8 mouse cellular contexts compared by ENCODE assay signal in the genomic region with DNA sequence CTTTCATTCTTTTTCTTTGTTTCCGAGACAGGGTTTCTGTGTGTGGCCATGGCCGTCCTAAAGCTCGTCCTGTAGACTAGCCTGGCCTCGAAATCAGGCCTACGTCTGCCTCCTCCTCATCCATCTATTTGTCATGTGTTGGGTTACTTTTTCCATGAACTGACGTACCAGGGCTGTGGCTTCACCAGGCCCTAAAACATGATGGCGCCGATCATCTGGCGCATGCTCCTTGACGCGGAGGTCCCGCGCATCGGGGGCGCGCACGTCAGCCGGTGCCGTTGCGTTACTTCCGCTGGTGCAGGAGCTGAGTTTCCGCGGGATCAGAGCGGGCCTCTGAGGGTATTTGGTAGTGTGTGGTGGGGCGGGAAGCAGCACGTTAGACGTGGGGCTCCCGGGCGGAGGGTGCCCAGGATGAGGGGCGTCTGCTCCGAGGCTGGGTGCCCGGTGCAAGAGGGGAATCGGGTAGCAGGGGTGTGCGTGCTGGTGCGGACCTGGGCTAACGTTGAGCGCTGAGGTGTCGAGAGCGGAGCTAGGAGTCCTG. TPM values are rescaled to one million over a fixed set of nuclear protein-coding genes. Genes with fewer than 3 reads are reported as not detected.
DNase-seq lines count a peak whose midpoint lies in the region; ATAC-seq and TF ChIP-seq lines count a peak whose summit lies in the region.
"Not testable (repeated sequence)": the region's sequence is repeated elsewhere in the genome, so short reads cannot be mapped to it uniquely, and the experiment has no call there.

TSS of gene Gon4l (plus strand) at position 281 of the 541 bp plus-strand sequence.

- TF ChIP-seq CTCF in lung, embryonic 14.5 days (IDR thresholded peaks at IDR 0.05; ENCODE audit: low read depth) = not testable (repeated sequence)

- H3K27me3 ChIP-seq in hindbrain, embryonic 12.5 days; lung, embryonic 14.5 days (ENCODE audit: insufficient read depth, low read length); neural tube, embryonic 15.5 days (replicated peaks): not testable (repeated sequence)

- peak within 1 kb of the TSS; percentile 86 for H3K27ac ChIP-seq in hindbrain, embryonic 12.5 days
- peak within 1 kb of the TSS; percentile 65; the same call in 1 of the 2 replicates for H3K27ac ChIP-seq in lung, embryonic 14.5 days (ENCODE audit: low read depth)
- peak within 1 kb of the TSS; percentile 80 for H3K27ac ChIP-seq in neural tube, embryonic 15.5 days (replicated peaks)

- peak within 1 kb of the TSS; percentile 41; the same call in 1 of the 2 replicates for H3K9ac ChIP-seq in hindbrain, embryonic 12.5 days
- 0 out of 2 replicates have a peak within 1 kb of the TSS, but pooled peaks have one; percentile 23 for H3K9ac ChIP-seq in lung, embryonic 14.5 days
- 0 out of 2 replicates have a peak within 1 kb of the TSS, but pooled peaks have one; percentile 37 for H3K9ac ChIP-seq in neural tube, embryonic 15.5 days (replicated peaks)

- 3% methylated on average over 29 of the region's 39 CpGs for WGBS in hindbrain, embryonic 12.5 days
- WGBS in lung, embryonic 14.5 days = 2% methylated on average over 23 of the region's 39 CpGs
- 2% methylated on average over 32 of the region's 39 CpGs for WGBS in neural tube, embryonic 15.5 days

- H3K4me1 ChIP-seq in hindbrain, embryonic 12.5 days; lung, embryonic 14.5 days (ENCODE audit: insufficient read depth); neural tube, embryonic 15.5 days: not testable (repeated sequence)

- not testable (repeated sequence) for H3K9me3 ChIP-seq in hindbrain, embryonic 12.5 days (replicated peaks); lung, embryonic 14.5 days (ENCODE audit: low read depth, low read length); neural tube, embryonic 15.5 days (replicated peaks)

- H3K36me3 ChIP-seq in hindbrain, embryonic 12.5 days = peaks cover 10% of the 10 kb centered on the region; the same call in 1 of the 2 replicates
- not testable (repeated sequence) for H3K36me3 ChIP-seq in lung, embryonic 14.5 days (ENCODE audit: insufficient read depth); neural tube, embryonic 15.5 days

- peak within 1 kb of the TSS; percentile 48 for H3K4me2 ChIP-seq in hindbrain, embryonic 12.5 days (replicated peaks)
- peak within 1 kb of the TSS; percentile 55 for H3K4me2 ChIP-seq in lung, embryonic 14.5 days
- peak within 1 kb of the TSS; percentile 53 for H3K4me2 ChIP-seq in neural tube, embryonic 15.5 days

- DNase-seq in T-cell, adult 2 months (ENCODE audit: low spot score) = peak; percentile 35
- peak; percentile 44 to 62 for DNase-seq in cerebellum, postnatal 25 days
- peak; percentile 30 for DNase-seq in gastrocnemius, adult 18-20 months (ENCODE audit: low spot score)
- peak; percentile 47 for DNase-seq in layer of hippocampus, adult 9-11 months
- DNase-seq in lung, embryonic 14.5 days = peak; percentile 54
- DNase-seq in thymus, postnatal 36 days = peak; percentile 42 to 43

- peak within 1 kb of the TSS; percentile 39 for H3K4me3 ChIP-seq in hindbrain, embryonic 12.5 days
- H3K4me3 ChIP-seq in lung, embryonic 14.5 days (ENCODE audit: low read depth, low read length) = peak within 1 kb of the TSS; percentile 37
- H3K4me3 ChIP-seq in neural tube, embryonic 15.5 days (replicated peaks) = peak within 1 kb of the TSS; percentile 40

- peak; percentile 36 for ATAC-seq in hindbrain, embryonic 12.5 days (ENCODE audit: low FRiP score)
- ATAC-seq in lung, embryonic 14.5 days (ENCODE audit: insufficient read depth) = peak; percentile 81
- peak; percentile 52 for ATAC-seq in neural tube, embryonic 15.5 days (ENCODE audit: low FRiP score)

RNA-seq across cellular contexts. Expression of gene Gon4l, which starts in this region (rescaled TPM):
- total RNA-seq in gastrocnemius, adult 18-20 months (2021) = 10 to 100 TPM; 13.4 to 13.7 TPM
- polyA plus RNA-seq in hindbrain, embryonic 12.5 days (2016; fragmentation: Nextera tagmentation; extraction: Ambion mirVana) = 18.8 and 19.4 TPM in 2 replicates
- polyA plus RNA-seq in lung, embryonic 14.5 days (2014; fragmentation: Nextera tagmentation; extraction: Ambion mirVana) = 14.8 and 17.9 TPM in 2 replicates
- polyA plus RNA-seq in neural tube, embryonic 15.5 days (2015; fragmentation: Nextera tagmentation; extraction: Ambion mirVana) = 11.8 and 12.3 TPM in 2 replicates

Comparison
In these comparisons a context has a peak if more than half of its experiments do, and no peak if none do; other contexts are left out.
1. Peak in every context shown above with its lines: DNase-seq, ATAC-seq, H3K4me3 ChIP-seq and H3K27ac ChIP-seq.